Mouse (Mus musculus) MEL (cell line): ENCODE measurements around the gene Pcgf3.

Experiments
- CTCF ChIP-seq, 3 experiments: IDR thresholded peaks in 2 of 3; conservative IDR thresholded peaks in 1 of 3; 2 replicates each; pipeline ENCODE4 v1.5.1; 2011 to 2012; ENCODE audit warnings: low read length in 3 of 3, low read depth in 2 of 3, mild to moderate bottlenecking in 2 of 3, improper control_type of control experiment in 1 of 3, inconsistent platforms in 1 of 3, mixed read lengths in 1 of 3, moderate library complexity in 1 of 3; ENCODE audit not compliant: control insufficient read depth in 1 of 3, insufficient read depth in 1 of 3, poor library complexity in 1 of 3, severe bottlenecking in 1 of 3
- HCFC1 ChIP-seq: IDR thresholded peaks from 2 replicates; pipeline ENCODE4 v1.6.1; 2012; ENCODE audit warnings: low read depth, mild to moderate bottlenecking, inconsistent platforms, low read length, improper control_type of control experiment, moderate library complexity
- RCOR1 ChIP-seq: IDR thresholded peaks from 2 replicates; pipeline ENCODE4 v1.6.1; 2012; ENCODE audit warnings: low read depth, mild to moderate bottlenecking, inconsistent platforms, low read length, improper control_type of control experiment
- SIN3A ChIP-seq: IDR thresholded peaks from 2 replicates; pipeline ENCODE4 v1.6.1; 2012; ENCODE audit warnings: low read length, improper control_type of control experiment, inconsistent platforms

GRCm38 (mm10) chr5:108521896-108522295, 60.9 kb downstream of the Pcgf3 start:
- TF ChIP-seq CTCF (IDR thresholded peaks at IDR 0.05 in 2 of 3, conservative IDR thresholded peaks at IDR 0.05 in 1 of 3; ENCODE audit: control insufficient read depth in 1 of 3, insufficient read depth in 1 of 3, low read depth in 2 of 3, low read length in 3 of 3, poor library complexity in 1 of 3, severe bottlenecking in 1 of 3): no peak
- TF ChIP-seq RCOR1: no peak
- no peak for TF ChIP-seq SIN3A
- TF ChIP-seq HCFC1: no peak
